Mouse (Mus musculus) liver (tissue): ENCODE data around the gene Sun5.
"Not testable (repeated sequence)": the region's sequence is repeated elsewhere in the genome, so short reads cannot be mapped to it uniquely, and the experiment has no call there.

Source experiments
- DNase-seq: peaks from one replicate; pipeline ENCODE4 v3.0.0-alpha.2; 2020; ENCODE audit warnings: mixed read lengths

The Sun5 gene

DNA sequence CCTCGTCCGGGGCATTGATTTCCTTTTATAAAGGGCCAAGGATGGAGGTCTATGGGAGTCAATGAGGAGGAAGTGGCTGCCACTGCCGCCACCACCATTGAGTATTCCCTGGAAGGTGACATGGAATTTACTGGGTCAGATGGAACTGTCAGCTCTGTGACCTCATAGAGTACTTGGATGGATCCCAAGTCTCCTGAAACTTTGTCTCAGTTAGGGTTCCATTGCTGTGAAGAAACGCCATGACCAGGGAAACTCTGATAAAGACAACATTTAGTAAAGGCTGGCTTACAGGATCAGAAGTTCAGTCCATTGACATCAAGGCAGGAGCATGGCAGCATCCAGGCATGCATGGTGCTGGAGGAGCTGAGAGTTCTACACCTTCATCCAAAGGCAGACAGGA is at the start of gene Sun5:
Gene Sun5 (minus strand): TSS at position 101 of the 400 bp plus-strand sequence.
- DNase-seq, result no peak

DNA sequence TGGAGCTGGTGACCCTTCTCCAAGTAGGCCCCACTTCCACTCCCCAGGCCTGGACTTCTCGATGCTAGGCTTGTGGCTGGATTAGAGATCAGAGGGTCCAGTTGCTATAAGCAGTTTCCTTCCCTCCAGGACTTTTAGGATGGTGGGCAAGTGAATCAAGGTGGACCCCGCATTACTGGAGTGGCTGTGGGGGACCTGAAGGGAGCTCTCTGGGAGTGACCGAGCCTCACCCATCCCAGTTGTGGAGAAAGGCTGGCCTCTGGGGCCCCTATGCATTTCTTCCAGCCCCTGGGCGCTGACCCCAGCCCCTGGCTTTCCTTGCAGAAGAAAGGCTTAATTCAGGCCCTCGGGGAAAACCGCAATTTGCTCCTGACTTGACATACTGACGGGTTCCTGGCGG is 47.0 kb upstream of the Sun5 start, which contains the start of gene Bpifb3:
Gene Bpifb3 (plus strand): TSS at position 301 of the 400 bp plus-strand sequence.
- DNase-seq, result no peak

DNA sequence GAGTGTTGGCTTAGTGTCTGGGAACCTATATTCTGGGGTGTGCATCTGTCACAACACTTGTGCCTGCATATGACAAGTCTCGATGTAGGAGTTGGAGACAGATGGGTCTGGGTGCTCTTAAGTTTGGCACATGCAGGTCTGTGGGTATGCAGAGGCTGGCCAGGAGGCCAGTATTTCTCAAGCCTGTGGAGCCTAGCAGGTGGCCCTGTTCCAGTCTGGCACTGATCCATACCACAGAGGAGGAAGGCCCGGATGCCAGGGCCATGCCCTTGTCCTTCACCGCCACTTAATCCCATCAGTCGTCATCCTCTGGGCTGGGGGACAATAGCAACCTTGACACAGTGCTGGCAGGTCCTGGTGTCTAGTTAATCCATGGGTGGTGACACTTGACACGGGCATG is 43.3 kb upstream of the Sun5 start:
- DNase-seq, result no peak

DNA sequence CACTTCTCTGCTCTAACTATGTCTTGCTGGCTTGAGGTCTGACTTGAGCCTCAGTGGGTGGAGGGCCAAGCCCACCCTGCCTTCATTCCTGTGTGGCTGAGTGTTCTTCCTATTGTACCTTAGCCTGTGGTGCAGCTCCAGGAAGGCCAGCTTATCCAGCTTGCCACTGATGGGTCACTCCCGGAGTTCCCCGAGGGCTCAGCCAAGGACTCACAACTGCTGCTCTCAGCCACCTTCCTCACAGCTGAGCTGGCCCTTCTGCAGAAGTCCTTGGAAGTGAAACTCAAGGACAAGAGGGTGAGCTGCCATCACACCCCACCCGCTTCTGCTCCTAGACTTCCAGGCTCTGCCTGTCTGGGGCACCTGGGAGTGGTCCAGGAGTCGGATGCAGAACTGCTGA is 35.7 kb upstream of the Sun5 start:
- no peak for DNase-seq

DNA sequence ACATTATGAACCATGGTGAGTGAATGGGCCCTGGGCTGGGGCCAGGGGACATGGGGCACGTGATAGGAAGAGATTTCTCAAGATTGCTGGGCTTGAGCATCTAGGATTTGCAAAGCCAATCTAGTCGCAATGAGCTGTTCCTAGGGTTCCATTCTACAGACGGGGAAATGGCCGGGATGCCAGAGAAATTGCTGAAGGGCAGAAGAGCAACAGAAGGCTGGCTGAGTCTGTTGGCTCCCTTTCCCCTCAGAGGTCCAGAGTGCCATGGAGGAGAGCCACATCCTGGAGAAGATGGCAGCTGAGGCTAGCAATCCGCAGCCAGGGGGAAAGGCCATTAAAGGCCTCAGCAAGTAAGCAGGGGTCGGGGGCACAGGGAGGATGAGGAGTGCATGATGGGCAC is 31.8 kb upstream of the Sun5 start:
- DNase-seq, result no peak

DNA sequence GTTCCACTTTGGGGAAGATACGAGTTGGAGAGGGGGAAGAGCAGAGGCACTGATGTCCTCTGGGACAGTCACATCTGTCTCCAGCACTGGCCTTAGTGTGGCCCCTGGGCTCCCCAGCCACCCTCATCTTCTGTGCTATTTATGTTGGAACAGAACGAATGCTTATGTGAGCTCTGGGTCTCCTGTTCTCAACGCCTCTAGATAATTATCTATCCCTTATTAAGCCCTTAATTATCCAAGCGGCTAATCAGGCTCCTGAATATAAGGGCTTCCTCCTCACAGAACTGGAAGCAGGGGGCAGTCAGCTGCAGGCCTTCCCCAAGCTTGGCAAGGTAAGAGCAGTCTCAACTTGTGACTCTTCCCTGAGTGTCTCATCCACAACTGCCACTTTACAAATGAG is 29.2 kb upstream of the Sun5 start, which contains the start of gene Bpifb6:
Gene Bpifb6 (plus strand): TSS at position 301 of the 400 bp plus-strand sequence.
- DNase-seq, result no peak

DNA sequence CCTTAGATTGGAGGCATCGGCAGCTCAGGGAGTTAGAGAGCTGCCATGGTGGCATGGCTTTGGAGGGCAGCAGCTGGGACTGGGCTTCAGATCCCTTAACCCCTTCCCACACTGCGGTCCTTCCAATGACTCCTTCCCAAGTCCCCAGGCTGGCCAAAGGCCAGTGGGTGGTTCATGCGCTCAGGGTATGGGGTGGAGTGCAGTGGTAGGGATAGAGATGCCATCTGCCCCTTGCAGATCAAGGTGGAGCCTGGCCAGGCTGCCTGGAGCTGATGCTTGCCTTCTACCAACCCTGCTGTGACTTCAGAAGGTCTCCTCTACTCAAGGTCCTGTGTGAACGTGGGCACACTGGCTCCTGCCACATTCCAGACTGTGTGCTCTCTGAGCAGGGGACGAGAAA is 28.2 kb upstream of the Sun5 start:
- no peak for DNase-seq

DNA sequence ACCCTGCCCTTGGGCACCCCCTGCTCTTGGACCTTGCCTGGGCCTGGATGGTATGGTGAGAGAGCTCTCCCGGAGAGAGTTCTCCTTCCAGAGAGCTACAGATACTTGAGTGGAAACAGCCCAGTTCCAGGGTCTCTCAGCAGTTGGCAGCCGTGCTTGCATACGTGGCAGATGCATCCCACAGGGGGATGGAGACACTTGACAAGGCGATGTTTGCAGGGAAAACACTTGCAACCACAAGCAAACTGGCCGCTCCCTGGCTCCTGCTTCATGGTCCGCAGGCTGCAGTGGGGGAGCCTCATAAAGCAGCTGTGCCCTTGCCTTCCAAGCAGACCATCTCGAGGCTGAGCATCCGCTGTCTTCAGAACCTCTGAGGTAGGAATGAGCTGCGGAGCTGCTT is 3.9 kb upstream of the Sun5 start, which contains the start of gene Bpifb2:
Gene Bpifb2 (plus strand): TSS at position 301 of the 400 bp plus-strand sequence.
- DNase-seq, result no peak

DNA sequence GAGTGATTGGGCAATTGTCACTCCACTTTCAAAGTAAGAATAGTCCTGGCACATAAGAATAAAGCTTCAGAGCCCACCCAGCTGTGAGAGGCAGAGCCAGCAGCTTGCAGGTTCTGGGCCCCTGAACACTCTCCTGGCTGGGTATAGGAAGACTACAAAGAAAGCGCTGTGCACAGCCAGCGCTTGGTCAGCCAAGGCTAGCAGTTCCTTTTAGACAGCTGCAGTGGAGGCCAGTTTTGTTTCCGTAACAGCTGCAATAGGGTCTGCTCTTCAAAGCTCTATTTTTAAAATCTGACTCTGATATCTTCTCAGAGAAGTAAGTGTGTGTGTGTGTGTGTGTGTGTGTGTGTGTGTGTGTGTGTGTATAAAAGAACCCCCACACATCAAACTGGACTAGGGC is 8.9 kb downstream of the Sun5 start:
- no peak for DNase-seq

DNA sequence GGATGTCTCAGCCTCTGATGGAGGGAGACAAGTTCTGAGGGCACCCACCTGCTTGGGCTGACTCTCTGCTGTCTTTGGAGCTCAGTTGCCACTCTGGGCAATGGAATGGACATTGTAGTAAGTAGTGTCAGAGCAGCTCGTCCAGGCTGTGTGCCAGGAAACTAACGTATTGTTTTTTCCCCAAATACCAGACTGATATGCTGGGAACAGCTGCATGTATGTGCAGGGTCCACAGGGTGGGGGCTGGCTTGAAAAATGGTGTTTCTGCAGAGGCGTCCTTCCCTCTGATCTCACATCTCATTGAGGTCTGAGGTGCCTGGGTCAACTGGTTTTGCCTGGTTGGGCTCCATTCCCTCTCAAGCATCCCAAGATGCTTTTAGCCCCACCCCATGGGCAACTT is 10.2 kb downstream of the Sun5 start:
- no peak for DNase-seq

DNA sequence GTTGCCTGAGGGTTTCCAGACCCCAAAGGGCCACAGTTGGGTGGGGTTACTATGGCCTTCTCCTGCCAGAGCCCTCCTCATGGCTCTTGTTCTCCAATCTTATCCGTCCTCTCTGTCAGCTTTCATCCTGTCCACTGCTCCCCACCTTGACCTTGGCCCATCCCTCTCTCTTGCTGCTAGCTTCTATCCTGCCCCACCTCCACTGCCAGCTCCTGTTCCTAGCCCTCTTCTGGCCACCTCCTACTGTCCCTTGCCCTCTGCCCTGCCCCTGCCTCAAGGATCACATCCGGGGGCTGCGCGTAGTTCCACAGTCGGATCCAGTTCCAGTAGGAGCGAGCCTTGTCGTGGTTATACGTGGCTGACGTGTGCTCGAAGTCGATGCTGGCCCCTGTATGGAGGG is 10.6 kb downstream of the Sun5 start:
- DNase-seq, result no peak

DNA sequence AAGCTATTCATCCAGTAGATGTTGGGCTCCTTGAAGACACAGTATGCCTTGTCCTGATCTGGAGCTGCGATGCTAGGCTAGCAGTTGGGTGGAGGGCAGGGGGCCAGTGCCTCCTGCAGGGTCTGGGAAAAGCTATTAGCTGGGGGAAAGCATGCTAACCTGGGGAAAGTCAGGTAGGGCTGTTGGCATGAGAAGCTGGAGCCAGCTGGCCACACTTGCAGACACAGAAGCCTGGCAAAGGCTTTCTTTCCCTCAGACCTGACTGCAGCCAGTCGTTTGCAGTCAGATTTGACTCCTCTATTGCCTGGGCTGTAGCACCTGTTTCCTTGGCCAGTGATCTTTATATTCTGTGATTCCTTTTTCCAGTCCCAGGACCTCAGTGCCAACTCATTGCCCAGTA is 11.3 kb downstream of the Sun5 start:
- no peak for DNase-seq

DNA sequence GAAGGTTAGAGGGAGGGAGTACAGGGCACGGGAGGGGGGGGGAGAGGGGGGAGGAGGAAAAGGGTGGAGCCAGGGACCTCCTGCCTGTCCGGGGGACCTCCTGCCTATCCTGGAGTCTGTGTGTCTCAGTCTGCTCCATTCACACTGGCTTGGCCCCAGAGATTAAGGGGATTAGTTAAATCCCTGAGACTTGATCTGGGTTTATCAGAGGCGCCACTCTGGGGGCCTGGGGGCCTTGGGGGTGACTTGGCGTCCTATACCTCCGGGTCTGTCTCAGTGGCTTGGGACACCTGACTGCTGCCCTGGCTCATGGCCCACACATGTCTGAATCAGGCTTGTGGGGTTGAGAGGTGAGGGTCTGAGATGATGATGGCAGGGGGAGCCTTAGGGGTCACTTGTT is 17.3 kb downstream of the Sun5 start:
- DNase-seq, result no peak

DNA sequence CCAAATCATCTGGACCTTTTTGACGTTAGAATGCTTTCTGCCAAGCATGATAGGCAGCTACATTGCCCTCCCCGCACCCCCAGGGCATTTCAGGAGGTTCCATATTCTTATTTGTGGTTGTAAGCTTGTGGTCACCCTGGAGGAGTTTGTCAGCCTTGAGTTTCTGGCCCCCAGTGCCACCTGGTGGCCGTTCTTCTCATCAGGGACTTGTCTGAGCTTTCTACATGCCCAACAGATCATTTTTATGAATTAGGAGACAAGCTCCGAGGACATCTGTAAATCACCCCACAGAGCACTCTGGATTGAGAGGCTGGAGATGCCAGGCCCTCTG is 19.9 kb downstream of the Sun5 start:
- peak; percentile 37 for DNase-seq

DNA sequence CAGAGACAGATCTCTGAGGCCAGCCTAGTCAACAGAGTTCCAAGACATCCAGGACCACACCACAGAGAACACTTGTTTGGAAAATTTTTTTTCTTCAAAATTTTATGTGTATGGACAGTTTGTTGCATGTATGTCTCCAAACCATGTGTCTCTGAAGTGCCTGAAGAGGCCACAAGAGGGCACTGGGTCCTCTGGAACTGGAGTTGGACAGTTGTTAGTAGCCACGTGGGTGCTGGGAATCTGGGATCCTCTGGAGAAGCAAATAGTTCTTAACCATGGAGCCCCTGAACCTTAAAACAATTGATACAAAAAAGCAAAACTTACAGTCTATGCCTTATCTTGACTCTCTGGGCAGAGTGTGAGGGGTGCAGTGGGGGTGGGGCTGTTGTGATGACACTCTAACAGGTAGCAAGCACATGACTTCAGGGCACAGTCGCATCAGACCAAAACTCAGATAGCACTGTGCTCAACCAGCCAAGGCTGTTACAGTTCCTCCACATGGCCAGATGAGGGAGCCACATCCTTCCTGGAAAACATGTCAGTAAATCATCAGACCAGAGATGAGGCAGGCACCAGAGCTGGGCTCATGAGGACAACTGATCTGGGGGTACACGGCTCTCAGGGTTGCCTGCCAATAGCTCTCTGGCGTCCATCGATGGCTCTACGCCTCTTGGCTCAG is 20.4 kb downstream of the Sun5 start:
- DNase-seq, result no peak

DNA sequence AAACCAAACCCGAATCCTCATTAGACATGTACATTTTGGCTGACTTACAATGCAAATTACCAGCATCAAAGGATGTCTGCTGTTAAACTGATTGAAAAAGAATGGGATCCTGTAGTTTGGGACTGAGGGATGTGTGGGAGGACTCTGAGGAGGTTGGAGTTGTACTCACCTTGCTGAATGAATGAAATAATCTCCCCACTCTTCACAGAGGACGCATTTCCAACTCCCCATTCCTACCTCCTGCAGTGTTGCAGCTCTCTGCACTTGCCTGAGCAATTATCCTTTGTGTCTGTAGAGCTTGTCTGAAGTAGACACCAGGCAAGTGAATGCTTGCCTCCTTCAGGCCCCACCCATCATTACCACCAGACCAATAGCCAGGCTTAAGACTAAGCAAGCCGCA is 22.5 kb downstream of the Sun5 start:
- no peak for DNase-seq

DNA sequence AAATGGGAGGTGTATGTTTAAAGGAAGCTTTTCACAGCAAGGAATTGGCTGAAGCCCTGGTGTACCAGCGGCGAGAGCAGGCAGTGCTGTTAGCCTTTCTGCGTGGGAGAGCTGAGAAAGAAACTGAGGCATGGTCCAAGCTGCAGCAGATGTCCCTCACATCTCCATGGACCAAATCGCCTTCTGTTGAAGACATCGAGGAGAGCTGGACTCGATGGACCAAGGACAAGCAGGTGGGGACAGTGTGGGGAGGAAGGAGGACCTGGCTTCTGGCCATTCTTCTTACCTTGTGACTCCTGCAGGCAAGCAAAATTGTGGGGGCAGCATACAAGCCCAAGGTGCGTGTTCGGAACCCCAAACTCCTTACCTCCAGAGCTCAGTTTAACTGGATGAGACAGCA is 28.0 kb downstream of the Sun5 start:
- no peak for DNase-seq

DNA sequence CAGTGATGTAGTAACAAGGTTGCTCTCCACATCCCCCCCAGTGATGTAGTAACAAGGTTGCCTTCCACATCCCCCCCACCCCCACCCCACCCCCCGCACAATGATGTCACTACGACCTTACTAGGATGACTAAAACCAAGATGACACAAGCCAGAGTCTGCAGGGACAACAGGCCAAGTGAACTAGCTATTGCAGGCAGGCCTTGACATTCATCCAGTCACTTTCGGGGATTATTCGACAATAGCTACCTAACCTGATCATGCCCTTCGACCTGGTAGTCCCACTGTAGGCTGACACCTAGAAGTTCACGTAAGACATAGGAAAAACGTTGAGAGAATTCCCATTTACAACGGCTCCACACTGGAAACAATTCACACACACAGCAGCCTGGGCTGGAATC is 37.6 kb downstream of the Sun5 start:
- DNase-seq, result no peak

DNA sequence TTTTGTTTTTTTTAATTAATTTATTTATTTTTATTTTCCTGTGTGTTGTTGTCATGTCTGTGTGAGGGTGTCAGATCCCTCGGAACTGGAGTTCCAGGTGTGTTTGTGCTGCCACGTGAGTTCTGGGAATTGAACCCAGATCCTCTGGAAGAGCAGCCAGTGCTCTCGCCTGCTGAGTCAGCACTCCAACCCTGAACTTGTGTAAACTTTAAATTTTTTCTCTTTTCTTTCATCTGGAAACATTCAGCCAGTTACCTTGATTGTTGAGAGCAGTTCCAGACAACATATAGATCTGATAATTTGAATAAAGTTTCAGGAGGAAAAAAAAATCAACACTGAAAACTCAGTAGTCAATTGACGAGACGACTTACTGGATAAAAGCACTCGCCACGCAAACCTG is 42.2 kb downstream of the Sun5 start:
- DNase-seq, result no peak

DNA sequence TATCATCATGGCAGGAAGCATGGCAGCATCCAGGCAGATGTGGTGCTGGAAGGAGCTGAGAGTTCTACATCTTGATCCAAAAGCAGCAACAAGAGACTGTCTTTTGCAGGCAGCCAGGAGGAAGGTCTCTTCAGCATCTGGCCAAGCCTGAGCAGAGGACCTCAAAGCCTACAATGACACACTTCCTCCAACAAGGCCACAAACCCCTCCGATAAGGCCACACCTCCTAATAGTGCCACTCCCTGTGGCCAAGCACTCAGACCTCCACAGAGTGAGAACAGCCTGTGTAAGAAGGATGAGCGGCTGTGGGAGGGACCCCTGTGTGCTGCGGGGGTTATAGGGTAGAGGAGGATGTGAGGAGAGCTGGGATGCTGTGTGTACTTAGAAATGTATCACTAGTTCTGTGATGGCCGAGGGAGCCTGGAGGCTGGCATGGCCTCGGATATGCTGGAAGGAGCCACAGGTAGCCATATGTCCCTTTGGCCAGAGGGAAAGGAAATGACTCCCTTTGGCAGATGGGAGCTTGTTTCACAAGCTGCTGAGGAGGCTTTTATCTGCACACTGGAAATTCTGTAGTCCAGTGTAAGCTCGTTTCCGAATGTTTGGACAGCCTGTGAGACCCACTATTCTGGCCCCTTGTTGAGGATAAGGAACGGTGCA is 43.6 kb downstream of the Sun5 start:
- DNase-seq, result no peak

DNA sequence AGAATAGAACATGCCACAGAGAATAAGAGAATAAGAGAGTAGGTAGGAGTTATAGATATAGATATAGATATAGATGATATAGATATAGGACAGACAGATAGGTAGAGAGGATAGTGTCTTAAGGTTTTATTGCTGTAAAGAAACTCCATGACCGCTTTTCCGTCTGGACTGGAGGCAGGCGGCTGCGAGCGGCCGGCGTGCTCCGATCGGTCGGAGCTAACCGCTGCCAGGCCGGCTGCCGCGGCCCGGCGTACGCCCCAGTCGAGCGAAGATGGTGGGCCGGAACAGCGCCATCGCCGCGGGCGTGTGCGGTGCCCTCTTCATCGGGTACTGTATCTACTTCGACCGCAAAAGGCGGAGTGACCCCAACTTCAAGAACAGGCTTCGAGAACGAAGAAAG is 45.0 kb downstream of the Sun5 start:
- DNase-seq, result not testable (repeated sequence)

DNA sequence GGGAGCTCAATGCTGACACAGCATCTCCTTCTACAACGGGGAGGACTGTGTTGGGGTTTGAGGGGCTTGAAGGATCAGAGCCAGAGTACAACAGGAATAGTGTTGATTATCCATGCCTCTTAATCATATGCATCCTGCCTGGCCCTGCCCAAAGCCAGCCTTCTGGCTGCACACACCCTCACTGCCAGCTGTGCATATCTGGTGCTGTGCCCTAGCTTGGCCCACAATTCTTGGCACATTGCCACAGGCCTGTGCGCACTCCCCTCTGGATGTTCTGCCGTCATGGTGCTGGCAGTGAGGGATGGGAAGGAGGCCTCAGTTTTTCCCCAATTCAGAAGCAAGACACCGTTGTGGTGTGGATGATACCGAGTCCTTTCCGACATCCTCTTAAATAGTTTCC is 46.3 kb downstream of the Sun5 start:
- DNase-seq, result peak; percentile 9

DNA sequence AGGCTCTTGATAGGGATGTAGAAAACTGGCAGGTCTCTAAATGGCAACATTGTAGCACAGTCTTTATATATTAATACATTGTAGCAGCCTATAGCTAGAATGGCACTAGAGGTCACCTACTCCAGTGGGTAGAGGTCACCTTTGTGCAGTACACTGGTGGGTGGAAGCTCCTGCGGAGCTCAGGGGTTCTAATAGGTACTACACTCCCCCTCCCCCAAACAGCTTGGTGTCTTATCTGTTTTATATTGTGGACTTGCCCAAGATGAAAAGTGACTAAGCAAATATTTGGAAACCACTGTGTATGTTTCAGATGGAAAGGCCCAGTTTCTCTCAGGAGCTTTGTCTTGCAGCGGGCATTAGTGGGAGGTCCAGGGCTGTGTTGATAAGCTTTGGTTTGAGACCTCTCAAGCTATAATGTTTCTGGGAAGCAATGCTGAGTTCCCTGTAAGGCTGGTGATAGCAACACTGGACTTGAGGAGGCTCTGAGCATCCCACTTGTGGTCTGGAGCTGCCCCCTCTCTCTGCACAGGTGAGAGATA is 48.8 kb downstream of the Sun5 start:
- DNase-seq, result no peak

DNA sequence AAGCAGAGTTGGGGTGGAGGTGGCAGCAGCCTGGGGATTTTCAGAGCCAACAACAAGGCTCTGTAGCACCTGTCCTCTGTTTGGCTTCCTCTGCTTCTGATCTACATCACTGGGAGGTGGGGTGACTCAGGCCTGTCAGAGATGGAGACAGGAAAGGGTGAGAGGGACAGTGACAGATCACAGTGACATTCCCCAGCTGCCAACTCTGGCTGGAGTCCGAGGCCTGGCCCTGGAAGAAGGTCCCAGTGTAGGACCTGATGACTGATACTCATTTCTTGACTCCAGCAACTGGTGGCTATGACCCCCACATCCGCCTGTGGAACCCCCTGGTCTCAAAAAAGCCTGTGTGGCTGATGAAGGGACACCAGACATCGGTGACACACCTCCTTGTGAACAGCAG is 61.0 kb downstream of the Sun5 start:
- no peak for DNase-seq

DNA sequence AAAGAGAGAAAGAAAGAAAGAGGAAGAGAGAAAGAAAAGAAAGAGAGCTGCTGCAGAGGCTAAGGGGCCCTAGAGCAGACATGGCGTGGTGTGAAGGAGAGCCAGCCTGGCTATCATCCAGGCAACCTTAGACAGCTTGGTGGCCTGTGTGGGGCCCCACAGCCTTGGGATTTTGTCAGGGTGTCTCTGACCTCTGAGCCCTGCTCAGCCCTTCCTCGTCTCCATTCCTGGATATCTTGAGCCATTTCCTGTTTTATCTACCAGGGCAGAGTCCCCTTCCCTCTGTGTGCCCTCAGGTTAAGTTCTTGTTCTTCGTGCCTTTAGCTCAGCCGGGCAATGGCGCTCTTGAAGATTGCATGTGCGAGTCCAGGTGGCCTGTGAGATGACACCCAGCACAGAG is 62.0 kb downstream of the Sun5 start:
- no peak for DNase-seq
